Mouse (Mus musculus) lung, embryonic 15.5 days (tissue): ENCODE data around the gene Smim24. TPM values are rescaled to one million over a fixed set of nuclear protein-coding genes. Genes with fewer than 3 reads are reported as not detected.

ENCODE experiments used
- ATAC-seq: fragments of 200-750 bp; cut with Nextera tagmentation; 2 replicates; pipeline ENCODE4 v1.8.0; 2017; ENCODE audit warnings: moderate number of reproducible peaks, borderline replicate concordance; ENCODE audit not compliant: low FRiP score, low TSS enrichment; ENCODE audit errors: extremely low read depth
- H3K27ac ChIP-seq: fragments of 300-500 bp; sonication (generic); 2 replicates; pipeline ENCODE4 v1.5.1; 2015; ENCODE audit warnings: moderate library complexity, mild to moderate bottlenecking, inconsistent platforms
- H3K27me3 ChIP-seq: fragments of 300-500 bp; sonication (generic); 2 replicates; pipeline ENCODE4 v1.6.1; 2015; ENCODE audit warnings: inconsistent platforms
- H3K36me3 ChIP-seq: fragments of 300-500 bp; sonication (generic); 2 replicates; pipeline ENCODE4 v1.6.1; 2015; ENCODE audit warnings: inconsistent platforms
- H3K4me1 ChIP-seq: fragments of 300-500 bp; sonication (generic); 2 replicates; pipeline ENCODE4 v1.6.1; 2015; ENCODE audit warnings: inconsistent platforms
- H3K4me2 ChIP-seq: fragments of 300-500 bp; sonication (generic); 2 replicates; pipeline ENCODE4 v1.6.1; 2015; ENCODE audit warnings: inconsistent platforms, mild to moderate bottlenecking, moderate library complexity
- H3K4me3 ChIP-seq: fragments of 300-500 bp; sonication (generic); 2 replicates; pipeline ENCODE4 v1.5.1; 2015; ENCODE audit warnings: mild to moderate bottlenecking, inconsistent platforms
- H3K9ac ChIP-seq: fragments of 300-500 bp; sonication (generic); 2 replicates; pipeline ENCODE4 v1.6.1; 2015; ENCODE audit warnings: inconsistent platforms
- H3K9me3 ChIP-seq: fragments of 300-500 bp; sonication (generic); 2 replicates; pipeline ENCODE4 v1.6.1; 2016; ENCODE audit warnings: inconsistent platforms
- WGBS: fragments of 180-500 bp; shearing (Covaris S2); methylation state at CpG from one replicate; pipeline ENCODE4 v1.1.7; 2015; 5-methylcytosine and 5-hydroxymethylcytosine counted together
- polyA plus RNA-seq: library from polyadenylated mRNA; unstranded; fragments of >200 nt; fragmentation: Nextera tagmentation; extraction: Ambion mirVana; gene quantifications from 2 replicates; pipeline ENCODE4 v1.2.1, GENCODE M21; 2015

Gene Smim24
- polyA plus RNA-seq, 1 experiment from 2014 or later, result 4.4 TPM

DNA sequence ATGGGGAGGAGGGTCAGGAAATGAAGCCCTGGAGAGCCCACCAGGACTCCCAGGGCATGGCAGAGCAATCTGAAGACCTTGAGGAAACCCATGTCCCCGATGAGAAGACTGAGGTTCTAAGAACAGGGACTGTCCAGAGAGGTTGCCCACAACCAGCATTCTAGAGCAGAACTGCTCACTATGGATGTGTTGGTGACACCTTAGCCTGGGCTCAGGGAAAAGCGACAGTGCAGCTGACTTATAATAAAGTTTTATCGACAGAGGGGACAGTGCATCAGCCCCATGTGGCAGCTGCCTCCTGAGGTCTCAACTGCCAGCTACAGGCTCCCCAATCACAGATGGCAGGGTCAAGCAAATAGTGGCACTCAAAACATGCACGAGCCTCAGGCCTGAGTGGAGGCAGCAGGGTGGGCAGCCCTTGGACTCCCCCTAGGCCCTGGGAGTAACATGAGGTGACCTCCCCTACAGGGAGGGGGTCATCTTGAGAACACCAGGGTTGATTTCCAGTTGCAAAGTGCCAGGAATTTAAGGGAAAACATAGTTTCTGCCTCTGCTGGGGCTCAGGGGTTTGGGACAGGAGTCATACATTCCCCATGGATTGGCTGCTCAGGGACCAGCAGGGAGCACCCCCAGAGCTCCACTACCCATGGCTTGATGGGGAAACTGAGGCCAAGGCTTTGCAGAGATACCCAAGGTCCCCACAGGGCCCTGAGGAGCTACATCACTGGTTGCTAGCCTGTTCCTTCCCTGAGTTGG, 28.4 kb downstream of the Smim24 start:
- Histone ChIP-seq H3K27ac (no peak overlapping the region), H3K4me3 (no peak overlapping the region), H3K9me3 (no peaks in the 10 kb centered on the region), H3K27me3 (no peaks in the 10 kb centered on the region), H3K9ac (no peak overlapping the region), H3K4me2 (no peak overlapping the region), H3K4me1 (peaks cover 66% of the 10 kb centered on the region), H3K36me3 (peaks cover 10% of the 10 kb centered on the region)
- WGBS, result 67% methylated on average over 4 of the region's 4 CpGs
- ATAC-seq, result no peak

DNA sequence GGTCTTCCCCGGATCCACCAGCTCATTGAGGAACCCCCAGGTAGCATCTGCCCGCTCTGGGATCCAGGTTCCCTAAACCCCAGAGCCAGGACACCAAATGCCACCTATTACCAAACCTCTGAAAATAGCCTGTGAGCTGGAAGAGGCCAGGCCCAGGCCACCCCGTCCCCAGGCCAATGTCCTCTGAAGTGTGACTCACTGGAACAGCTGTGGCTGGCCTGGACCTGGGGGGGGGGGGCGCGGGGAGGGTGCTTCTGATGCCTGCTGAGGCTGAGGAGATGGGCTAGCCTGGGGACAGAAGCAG, 28.9 kb downstream of the Smim24 start:
- ATAC-seq, result no peak
- H3K27me3 ChIP-seq, result no peaks in the 10 kb centered on the region
- H3K36me3 ChIP-seq, result peaks cover 10% of the 10 kb centered on the region
- H3K4me1 ChIP-seq, result peaks cover 61% of the 10 kb centered on the region
- H3K4me3 ChIP-seq, result no peak overlapping the region
- no peaks in the 10 kb centered on the region for H3K9me3 ChIP-seq
- H3K9ac ChIP-seq, result no peak overlapping the region
- WGBS, result 83% methylated on average over 5 of the region's 5 CpGs
- H3K4me2 ChIP-seq, result no peak overlapping the region
- H3K27ac ChIP-seq, result no peak overlapping the region

DNA sequence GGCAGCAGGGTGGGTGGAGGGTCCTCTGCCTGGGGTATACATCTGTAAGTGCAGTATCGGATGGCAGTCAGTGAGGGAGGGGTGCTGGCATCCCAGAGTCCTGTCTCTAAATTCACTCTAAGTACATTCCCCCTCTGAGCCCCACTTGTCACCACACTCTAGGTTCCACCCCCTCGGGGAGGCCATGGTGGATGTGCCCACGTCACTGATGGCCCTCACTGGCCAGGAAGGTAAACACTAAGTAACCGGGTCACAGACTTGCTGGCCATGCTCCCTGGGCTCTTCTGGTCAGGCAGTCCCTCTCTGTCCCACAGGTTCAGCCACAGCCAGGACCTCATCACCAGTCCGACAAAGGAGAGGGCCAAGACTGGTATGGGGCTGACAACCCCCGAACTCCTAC, 29.3 kb downstream of the Smim24 start:
- Histone ChIP-seq H3K4me3 (no peak overlapping the region), H3K36me3 (peaks cover 10% of the 10 kb centered on the region), H3K9me3 (no peaks in the 10 kb centered on the region), H3K27me3 (no peaks in the 10 kb centered on the region), H3K9ac (no peak overlapping the region), H3K4me2 (no peak overlapping the region), H3K27ac (no peak overlapping the region), H3K4me1 (peaks cover 58% of the 10 kb centered on the region)
- WGBS, result 64% methylated on average over 6 of the region's 6 CpGs
- ATAC-seq, result no peak

DNA sequence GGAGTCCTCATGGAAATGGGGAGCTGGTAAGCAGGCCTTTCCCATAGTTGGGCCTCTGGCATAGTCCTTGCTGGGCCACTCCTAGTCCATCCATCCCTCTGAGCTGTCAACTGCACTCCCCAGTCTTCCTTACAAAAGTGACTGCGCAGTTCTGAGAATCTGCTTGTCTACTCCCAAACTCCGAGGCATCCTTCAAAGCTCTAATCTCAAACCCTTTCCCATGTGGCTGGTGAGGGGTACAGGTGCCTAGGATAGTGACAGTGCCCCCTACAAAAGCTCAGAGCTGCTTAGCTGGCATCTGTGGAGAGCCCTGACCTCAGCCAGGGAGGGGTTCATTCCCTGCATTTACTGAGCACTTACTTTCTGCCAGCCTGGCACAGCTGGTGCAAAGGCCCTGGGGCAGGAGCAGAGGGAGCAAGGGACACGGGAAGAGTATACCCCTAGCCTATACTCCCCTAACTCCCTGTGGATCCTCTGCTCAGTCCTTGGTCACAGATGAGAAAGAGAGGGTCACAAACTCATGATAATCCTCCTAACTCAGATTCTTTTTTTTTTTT, 29.9 kb downstream of the Smim24 start:
- Histone ChIP-seq H3K4me3 (no peak overlapping the region), H3K27me3 (no peaks in the 10 kb centered on the region), H3K4me2 (no peak overlapping the region), H3K27ac (no peak overlapping the region), H3K4me1 (peaks cover 56% of the 10 kb centered on the region), H3K9me3 (no peaks in the 10 kb centered on the region), H3K36me3 (peaks cover 10% of the 10 kb centered on the region), H3K9ac (no peak overlapping the region)
- 80% methylated on average over 3 of the region's 3 CpGs for WGBS
- no peak for ATAC-seq

DNA sequence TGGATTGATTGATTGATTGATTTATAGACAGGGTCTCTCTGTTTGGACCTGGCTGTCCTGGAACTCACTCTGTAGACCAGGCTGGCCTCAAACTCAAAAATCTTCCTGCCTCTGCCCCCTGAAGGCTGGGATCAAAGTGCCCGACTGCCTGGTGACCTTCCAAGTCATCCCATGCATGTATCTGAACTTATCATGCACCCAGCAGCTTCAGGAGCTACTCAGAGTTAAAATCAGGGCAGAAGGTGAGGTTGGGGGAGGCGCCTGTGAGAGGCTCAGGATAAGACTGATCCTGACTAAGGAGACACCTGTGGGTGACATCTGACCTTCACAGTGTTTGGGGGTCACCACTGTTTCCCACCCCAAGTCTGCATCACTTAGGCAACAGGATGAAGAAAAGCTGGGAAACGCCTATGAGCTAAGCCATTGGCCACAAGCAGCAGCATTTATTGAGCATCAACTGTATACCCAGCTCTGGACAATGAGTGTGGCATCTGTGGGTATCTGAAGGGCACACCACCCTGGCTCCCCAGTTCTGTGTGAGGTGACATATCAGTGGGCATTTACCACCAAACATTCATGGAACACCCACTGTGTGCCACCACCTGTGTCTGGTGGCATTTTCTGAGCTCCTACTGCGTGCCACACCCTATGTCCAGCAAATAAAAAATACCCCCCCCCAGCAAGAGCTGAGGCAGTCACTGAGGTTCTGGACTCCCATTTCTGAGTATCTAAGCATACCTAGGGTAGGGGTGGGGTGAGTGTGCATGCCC, 30.8 kb downstream of the Smim24 start:
- Histone ChIP-seq H3K27me3 (0 out of 2 replicates have a peak, but pooled peaks cover 3% of the 10 kb centered on the region), H3K4me1 (peaks cover 46% of the 10 kb centered on the region), H3K9ac (peak overlapping the region; percentile 25), H3K36me3 (peaks cover 10% of the 10 kb centered on the region), H3K4me2 (peak overlapping the region; percentile 89), H3K9me3 (no peaks in the 10 kb centered on the region), H3K27ac (peak overlapping the region; percentile 78), H3K4me3 (peak overlapping the region; percentile 74)
- ATAC-seq, result no peak
- WGBS, result 68% methylated on average over 4 of the region's 4 CpGs

DNA sequence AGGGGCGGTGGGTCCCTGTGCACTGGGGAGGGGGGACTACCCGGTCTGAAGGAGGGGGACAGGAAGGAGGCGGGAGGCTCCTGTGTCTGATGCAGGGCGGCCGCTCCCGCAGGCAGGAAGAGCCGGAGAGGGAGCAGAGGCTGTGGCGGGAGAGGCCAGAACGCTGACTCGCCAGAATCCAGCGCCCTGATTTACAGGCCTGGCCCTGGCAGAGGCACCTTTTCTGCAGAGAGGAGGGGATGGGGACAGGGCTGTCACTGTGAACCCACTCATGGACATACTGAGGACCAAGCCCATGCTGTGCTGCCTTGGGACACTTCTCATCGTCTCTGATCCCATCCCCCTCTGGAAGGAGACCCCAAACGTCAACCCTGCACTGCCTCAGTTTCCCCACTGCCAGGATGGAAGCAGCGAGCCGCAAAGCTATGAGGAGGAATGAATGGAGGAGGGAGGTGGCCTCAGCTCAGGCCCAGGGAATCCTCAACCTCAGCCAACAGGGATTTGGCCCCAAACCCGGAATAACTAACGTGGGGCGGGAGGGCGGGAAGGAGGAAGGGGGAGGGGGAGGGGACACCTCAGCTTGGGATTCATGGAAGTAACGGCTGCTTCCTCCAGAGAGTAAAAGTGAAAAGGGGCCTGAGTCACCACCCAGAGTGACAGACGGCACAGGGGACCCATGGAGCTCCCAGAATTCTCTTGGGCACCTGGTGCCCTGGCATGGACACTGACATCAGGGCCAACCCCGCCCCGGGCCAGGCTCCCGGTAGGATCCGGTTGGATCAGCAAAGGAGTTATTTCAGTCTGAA, 31.6 kb downstream of the Smim24 start:
- peaks cover 41% of the 10 kb centered on the region for H3K4me1 ChIP-seq
- ATAC-seq, result peak; percentile 16; the same call in 1 of the 2 replicates
- H3K9ac ChIP-seq, result peak overlapping the region; percentile 78
- WGBS, result 6% methylated on average over 25 of the region's 25 CpGs
- H3K4me2 ChIP-seq, result peak overlapping the region; percentile 89
- no peaks in the 10 kb centered on the region for H3K9me3 ChIP-seq
- peaks cover 10% of the 10 kb centered on the region for H3K36me3 ChIP-seq
- H3K27me3 ChIP-seq, result 0 out of 2 replicates have a peak, but pooled peaks cover 3% of the 10 kb centered on the region
- H3K27ac ChIP-seq, result peak overlapping the region; percentile 78
- H3K4me3 ChIP-seq, result peak overlapping the region; percentile 74

DNA sequence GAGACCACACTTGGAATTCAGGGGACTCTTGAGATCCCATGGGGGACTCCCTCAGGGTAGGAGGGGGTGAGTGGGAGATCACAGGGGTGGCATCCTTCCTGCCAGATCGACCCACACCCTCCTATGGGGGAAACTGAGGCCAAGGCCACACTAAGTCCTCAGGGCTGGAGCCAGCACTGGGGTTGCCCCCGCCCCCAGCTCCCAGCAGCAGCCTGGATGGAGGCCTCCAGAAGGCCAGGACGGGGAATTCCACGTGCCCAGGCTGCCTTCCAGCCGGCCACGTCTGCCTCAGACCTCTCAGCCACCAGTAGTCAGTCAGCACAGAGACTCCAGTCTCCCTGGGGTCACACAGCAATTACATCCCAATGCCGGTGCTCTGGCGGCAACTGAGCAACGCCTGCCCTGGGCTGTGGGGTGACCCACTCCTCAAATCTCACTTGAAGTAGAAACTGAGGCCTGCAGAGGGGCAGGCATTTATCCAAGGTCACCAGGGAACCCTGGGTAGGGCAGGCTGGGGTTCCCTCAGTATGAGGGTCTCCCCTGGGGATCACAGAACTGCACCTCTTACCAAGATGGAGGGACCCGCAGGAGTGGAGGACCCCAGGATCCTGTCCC, 32.5 kb downstream of the Smim24 start:
- Histone ChIP-seq H3K27ac (peak overlapping the region; percentile 78), H3K9ac (peak overlapping the region; percentile 78), H3K27me3 (0 out of 2 replicates have a peak, but pooled peaks cover 3% of the 10 kb centered on the region), H3K9me3 (no peaks in the 10 kb centered on the region), H3K4me3 (peak overlapping the region; percentile 74), H3K4me1 (peaks cover 40% of the 10 kb centered on the region), H3K36me3 (peaks cover 3% of the 10 kb centered on the region), H3K4me2 (peak overlapping the region; percentile 89)
- WGBS, result 33% methylated on average over 10 of the region's 10 CpGs
- no peak for ATAC-seq

DNA sequence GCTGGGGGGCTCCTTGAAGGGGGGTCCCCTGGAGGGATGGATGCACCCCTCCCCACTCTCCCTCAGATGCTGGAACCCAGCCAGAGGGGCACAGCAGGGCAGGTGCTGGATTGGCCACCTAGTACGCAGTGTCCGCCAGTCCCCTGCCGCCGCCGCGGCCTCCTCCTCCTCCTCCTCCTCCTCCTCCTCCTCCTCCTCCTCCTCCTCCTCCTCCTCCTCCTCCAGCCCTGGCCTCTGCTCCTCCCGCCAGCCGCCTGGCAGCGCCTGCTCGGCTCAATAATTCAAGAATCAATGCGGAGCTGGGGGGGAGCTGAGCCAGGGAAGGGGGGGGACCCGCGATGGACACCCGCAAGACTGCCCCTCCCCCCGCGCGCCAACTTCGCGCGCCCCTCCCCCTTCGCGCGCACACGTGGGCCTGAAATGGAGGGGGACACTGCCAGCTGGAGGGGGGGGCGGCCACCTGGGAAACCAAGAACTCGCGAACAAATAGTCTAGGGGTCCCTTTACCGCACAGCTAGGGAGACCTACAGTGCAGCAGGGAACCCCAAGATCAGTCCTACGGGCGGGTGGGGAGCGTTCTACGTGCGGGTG, 33.3 kb downstream of the Smim24 start:
- Histone ChIP-seq H3K4me2 (peak overlapping the region; percentile 89), H3K36me3 (no peaks in the 10 kb centered on the region), H3K27ac (peak overlapping the region; percentile 78), H3K9ac (peak overlapping the region; percentile 78), H3K4me3 (peak overlapping the region; percentile 74), H3K9me3 (no peaks in the 10 kb centered on the region), H3K4me1 (peaks cover 39% of the 10 kb centered on the region), H3K27me3 (0 out of 2 replicates have a peak, but pooled peaks cover 3% of the 10 kb centered on the region)
- ATAC-seq, result no peak
- WGBS, result 2% methylated on average over 23 of the region's 33 CpGs

DNA sequence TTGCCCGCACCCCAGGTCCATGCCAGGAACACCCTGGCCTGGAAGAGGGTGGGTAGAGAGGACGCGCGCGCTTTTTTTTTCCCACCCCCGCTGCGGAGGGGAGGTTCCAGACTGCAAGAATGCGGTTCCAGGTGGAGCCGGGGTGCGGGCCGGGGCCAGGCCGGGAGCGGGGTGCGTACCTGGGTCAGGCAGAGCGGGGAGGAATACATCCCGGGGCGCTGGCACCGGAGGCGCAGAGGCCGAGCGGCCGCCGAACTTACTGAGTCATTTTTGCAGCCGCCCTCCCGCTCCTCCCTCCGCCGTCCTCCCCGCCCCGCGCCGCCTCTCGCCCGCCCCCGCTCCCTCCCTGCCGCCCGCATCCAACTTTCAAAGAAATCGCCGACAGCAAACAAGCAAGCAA, 34.0 kb downstream of the Smim24 start:
- peak overlapping the region; percentile 74 for H3K4me3 ChIP-seq
- H3K27me3 ChIP-seq, result 0 out of 2 replicates have a peak, but pooled peaks cover 3% of the 10 kb centered on the region
- H3K4me1 ChIP-seq, result peaks cover 45% of the 10 kb centered on the region
- 1% methylated on average over 38 of the region's 38 CpGs for WGBS
- no peak for ATAC-seq
- peak overlapping the region; percentile 89 for H3K4me2 ChIP-seq
- H3K36me3 ChIP-seq, result no peaks in the 10 kb centered on the region
- no peaks in the 10 kb centered on the region for H3K9me3 ChIP-seq
- H3K27ac ChIP-seq, result peak overlapping the region; percentile 78
- peak overlapping the region; percentile 78 for H3K9ac ChIP-seq

DNA sequence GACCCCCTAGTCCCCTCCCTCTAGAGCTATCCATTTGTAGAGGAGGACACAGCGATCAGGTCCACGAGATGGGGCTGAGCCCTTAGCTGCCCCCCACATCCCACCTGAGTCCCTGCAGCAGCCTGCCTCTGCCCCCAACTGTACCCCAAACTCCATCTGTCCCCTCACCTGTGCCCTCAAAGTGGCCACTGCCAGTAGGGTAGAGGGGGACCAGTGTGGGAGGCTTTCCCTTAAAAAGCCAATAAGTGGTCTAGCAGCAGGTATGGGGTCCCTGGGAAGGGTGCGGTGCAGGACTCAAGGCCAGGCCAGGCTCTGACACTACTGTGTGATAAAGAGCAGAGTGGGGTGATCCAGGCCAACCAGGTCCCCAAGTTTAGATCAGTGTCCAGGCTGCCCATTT, 34.5 kb downstream of the Smim24 start:
- no peaks in the 10 kb centered on the region for H3K9me3 ChIP-seq
- H3K36me3 ChIP-seq, result no peaks in the 10 kb centered on the region
- ATAC-seq, result no peak
- H3K27me3 ChIP-seq, result 0 out of 2 replicates have a peak, but pooled peaks cover 3% of the 10 kb centered on the region
- peak overlapping the region; percentile 89 for H3K4me2 ChIP-seq
- H3K27ac ChIP-seq, result 0 out of 2 replicates have a peak overlapping the region, but pooled peaks have one; percentile 78
- peaks cover 45% of the 10 kb centered on the region for H3K4me1 ChIP-seq
- H3K9ac ChIP-seq, result peak overlapping the region; percentile 78; the same call in 1 of the 2 replicates
- H3K4me3 ChIP-seq, result peak overlapping the region; percentile 74
- WGBS, result 24% methylated on average over 3 of the region's 3 CpGs
